Mouse (Mus musculus) megakaryocyte, embryonic 14.5 days (primary cell): ENCODE data around the gene Ccdc63. TPM values are rescaled to one million over a fixed set of nuclear protein-coding genes. Genes with fewer than 3 reads are reported as not detected.
"Not testable (repeated sequence)": the region's sequence is repeated elsewhere in the genome, so short reads cannot be mapped to it uniquely, and the experiment has no call there.

Experiments
- H3K27me3 ChIP-seq: replicated peaks from 2 replicates; pipeline ENCODE3; 2012; ENCODE audit warnings: inconsistent platforms
- H3K36me3 ChIP-seq: replicated peaks from 2 replicates; pipeline ENCODE3; 2012; ENCODE audit warnings: low read length, inconsistent platforms, mixed read lengths
- H3K4me1 ChIP-seq: 2 replicates; pipeline ENCODE4 v1.6.1; 2012; ENCODE audit warnings: inconsistent platforms
- H3K4me3 ChIP-seq: replicated peaks from 2 replicates; pipeline ENCODE3; 2012; ENCODE audit warnings: moderate library complexity, mild to moderate bottlenecking, inconsistent platforms
- H3K9me3 ChIP-seq: 2 replicates; pipeline ENCODE4 v1.6.1; 2012; ENCODE audit warnings: inconsistent platforms
- FLI1 ChIP-seq: IDR thresholded peaks from 2 replicates; pipeline ENCODE4 v1.6.1; 2012; ENCODE audit warnings: low read length, inconsistent platforms, mixed read lengths
- GATA1 ChIP-seq: IDR thresholded peaks from 3 replicates; pipeline ENCODE4 v1.6.1; 2012; ENCODE audit warnings: mixed read lengths, low read length, inconsistent platforms, borderline replicate concordance
- polyA plus RNA-seq: library from polyadenylated mRNA; stranded (reverse); fragments of >175 nt; gene quantifications from 2 replicates; pipeline ENCODE4 v1.2.3, GENCODE M21; 2012; ENCODE audit warnings: low replicate concordance; ENCODE audit not compliant: insufficient read depth

Ccdc63 gene
- not detected in 2 replicates for polyA plus RNA-seq

DNA sequence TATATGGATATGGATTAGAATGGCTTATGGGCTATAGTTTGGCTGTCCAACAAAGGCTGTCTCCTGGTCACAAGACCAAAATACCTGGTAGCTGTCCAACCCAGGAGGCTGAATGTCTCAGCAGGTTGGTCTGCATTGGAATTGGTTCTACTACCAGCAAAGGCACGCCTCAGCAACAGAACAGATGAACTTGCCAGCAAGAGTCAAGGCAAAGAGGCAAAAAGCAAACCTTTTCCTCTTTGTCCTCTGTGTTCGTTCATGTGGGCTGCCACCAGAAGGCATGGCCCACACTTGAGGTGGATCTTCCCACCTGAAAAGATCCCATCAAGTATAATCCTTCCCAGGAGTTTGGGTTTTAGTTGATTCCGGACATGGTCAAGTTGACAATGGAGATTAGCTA, at the start of gene Ccdc63:
Gene Ccdc63, minus strand, starts transcription at position 101 of the 400 bp plus-strand sequence.
- H3K27me3 ChIP-seq, result peaks cover 27% of the 10 kb centered on the region
- peaks cover 33% of the 10 kb centered on the region for H3K4me1 ChIP-seq
- TF ChIP-seq GATA1 (no peak), FLI1 (no peak)
- no peaks in the 10 kb centered on the region for H3K36me3 ChIP-seq
- no peaks in the 10 kb centered on the region for H3K9me3 ChIP-seq
- no peak within 1 kb of the TSS for H3K4me3 ChIP-seq

DNA sequence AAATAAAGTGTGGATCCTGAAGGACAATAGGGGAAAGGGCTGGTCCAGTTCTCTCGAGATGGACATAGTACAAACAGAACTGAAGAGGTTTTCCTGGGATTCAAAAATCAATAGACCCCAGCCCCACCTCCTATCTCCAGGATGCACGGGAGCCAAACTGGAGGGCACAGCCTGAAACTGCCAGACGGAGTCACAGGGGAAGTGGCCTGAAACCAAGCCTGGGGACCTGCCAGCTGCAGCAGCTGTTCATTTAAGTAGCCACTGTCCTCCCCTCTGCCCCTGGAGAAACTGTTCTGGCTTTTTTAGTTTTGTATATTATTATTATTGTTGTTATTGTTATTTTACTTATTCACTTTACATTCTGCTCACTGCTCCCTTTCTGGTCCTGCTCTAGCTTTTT, 48.5 kb upstream of the Ccdc63 start:
- no peak for TF ChIP-seq GATA1
- H3K9me3 ChIP-seq, result peaks cover 4% of the 10 kb centered on the region; the same call in 1 of the 2 replicates
- H3K27me3 ChIP-seq, result peaks cover 27% of the 10 kb centered on the region
- no peaks in the 10 kb centered on the region for H3K36me3 ChIP-seq
- H3K4me3 ChIP-seq, result no peak overlapping the region
- peaks cover 14% of the 10 kb centered on the region for H3K4me1 ChIP-seq

DNA sequence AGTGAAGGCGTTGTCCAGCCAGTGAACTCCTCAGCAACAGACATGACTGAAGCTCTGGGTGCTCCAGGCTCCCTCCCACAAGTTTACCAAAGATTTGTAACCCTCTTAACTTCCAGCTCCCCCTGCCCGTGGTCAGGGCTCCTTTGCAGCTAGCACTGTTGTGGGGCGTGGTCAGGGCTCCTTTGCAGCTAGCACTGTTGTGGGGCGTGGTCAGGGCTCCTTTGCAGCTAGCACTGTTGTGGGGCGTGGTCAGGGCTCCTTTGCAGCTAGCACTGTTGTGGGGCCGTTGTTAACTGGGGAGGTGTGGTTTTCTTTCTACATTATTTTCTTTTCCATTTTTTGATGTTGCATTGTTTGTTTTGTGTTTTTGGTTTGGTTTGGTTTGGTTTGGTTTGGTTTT, 44.2 kb upstream of the Ccdc63 start:
- H3K27me3 ChIP-seq, result peaks cover 18% of the 10 kb centered on the region
- H3K36me3 ChIP-seq, H3K9me3 ChIP-seq, H3K4me3 ChIP-seq: not testable (repeated sequence)
- peaks cover 20% of the 10 kb centered on the region for H3K4me1 ChIP-seq

DNA sequence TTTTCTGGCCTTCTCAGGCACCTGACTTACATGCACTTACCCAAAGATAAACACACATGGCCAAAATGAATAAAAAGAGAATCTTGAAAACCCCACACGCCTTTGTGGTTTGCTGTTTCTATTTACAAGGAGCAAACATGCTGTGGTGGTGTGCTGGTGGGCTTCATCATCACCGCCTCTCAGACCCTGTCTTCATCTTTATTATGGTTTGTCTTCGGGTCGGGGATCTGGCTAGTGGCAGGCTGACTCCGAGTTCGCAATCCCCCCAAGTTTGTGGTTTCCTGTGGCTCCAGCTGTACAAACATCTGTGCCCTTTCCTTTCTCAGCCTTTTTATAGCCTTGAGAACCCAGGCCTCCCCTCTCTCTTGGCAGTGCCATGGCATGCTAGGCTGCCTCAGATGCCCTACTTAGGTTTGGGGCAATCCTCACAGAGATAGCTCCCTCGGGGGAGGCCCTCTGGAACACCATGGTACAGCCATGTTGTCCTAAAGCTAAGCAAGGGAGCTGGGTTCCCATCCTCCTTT, 43.7 kb upstream of the Ccdc63 start:
- peaks cover 4% of the 10 kb centered on the region; the same call in 1 of the 2 replicates for H3K9me3 ChIP-seq
- H3K4me1 ChIP-seq, result peaks cover 25% of the 10 kb centered on the region
- H3K4me3 ChIP-seq, result peak overlapping the region; percentile 67
- TF ChIP-seq FLI1 (no peak), GATA1 (no peak)
- no peaks in the 10 kb centered on the region for H3K36me3 ChIP-seq
- H3K27me3 ChIP-seq, result peaks cover 17% of the 10 kb centered on the region

DNA sequence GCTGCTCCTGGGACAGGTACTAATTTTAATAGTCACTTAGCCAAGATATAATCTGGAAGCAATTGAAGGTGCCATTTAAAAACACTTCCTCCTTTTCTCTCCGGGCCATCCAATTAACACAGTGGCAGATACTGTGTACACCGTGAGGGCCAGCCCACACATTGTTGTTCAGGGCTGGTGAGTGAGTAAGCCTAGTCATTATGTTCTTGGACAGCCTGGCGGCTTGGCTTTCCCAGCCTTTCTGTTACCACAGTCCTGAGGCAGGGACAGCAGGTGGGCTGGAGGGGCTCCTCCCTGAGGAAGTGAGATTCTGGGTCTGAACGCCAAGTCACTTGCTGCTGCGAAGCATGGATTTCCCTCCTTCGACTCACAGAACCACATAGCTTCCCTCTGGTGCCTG, 39.0 kb upstream of the Ccdc63 start:
- Histone ChIP-seq H3K4me1 (peaks cover 30% of the 10 kb centered on the region), H3K4me3 (peak overlapping the region; percentile 1), H3K9me3 (no peaks in the 10 kb centered on the region), H3K36me3 (peaks cover 18% of the 10 kb centered on the region), H3K27me3 (peaks cover 2% of the 10 kb centered on the region)
- TF ChIP-seq FLI1 (no peak), GATA1 (no peak)

DNA sequence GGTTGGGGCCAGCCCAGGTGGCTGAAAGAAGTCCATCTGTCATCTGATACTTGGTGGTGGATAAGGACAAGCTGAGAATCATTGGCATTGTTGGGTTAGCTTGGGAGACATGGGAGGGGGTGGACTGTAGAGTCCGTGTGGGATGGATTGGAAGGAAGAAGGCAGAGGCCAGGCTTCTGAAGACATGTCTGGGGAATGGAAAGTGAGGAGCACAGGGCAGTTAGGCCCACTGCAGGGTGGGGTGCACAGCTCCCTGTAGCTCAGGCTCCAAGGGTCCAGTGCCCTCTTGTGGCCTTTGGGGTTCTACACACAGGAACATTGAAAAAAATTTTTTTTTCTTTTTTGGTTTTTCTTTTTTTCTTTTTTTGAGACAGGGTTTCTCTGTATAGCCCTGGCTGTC, 35.8 kb upstream of the Ccdc63 start:
- Histone ChIP-seq H3K9me3 (no peaks in the 10 kb centered on the region), H3K4me1 (peaks cover 20% of the 10 kb centered on the region), H3K36me3 (peaks cover 44% of the 10 kb centered on the region), H3K27me3 (no peaks in the 10 kb centered on the region), H3K4me3 (no peak overlapping the region)
- TF ChIP-seq GATA1 (no peak), FLI1 (no peak)

DNA sequence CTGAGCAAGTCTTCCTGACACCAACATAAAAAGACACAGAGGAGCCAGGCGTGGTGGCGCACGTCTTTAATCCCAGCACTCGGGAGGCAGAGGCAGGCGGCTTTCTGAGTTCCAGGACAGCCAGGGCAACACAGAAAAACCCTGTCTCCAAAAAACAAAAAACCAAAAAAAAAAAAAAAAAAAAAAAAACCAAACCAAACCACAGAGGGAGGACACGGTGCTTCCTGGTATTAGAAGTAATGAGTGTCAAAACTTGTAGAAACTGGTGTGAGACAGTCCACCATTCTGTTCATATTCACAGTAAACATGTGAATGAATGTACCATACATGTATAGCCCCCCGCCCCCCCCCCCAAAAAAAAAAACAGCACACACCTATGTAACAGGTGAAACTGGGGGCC, 35.3 kb upstream of the Ccdc63 start:
- H3K9me3 ChIP-seq, result no peaks in the 10 kb centered on the region
- no peak for TF ChIP-seq GATA1
- TF ChIP-seq FLI1, result no peak
- H3K4me1 ChIP-seq, result peaks cover 20% of the 10 kb centered on the region
- no peak overlapping the region for H3K4me3 ChIP-seq
- H3K36me3 ChIP-seq, result peaks cover 48% of the 10 kb centered on the region
- H3K27me3 ChIP-seq, result no peaks in the 10 kb centered on the region

DNA sequence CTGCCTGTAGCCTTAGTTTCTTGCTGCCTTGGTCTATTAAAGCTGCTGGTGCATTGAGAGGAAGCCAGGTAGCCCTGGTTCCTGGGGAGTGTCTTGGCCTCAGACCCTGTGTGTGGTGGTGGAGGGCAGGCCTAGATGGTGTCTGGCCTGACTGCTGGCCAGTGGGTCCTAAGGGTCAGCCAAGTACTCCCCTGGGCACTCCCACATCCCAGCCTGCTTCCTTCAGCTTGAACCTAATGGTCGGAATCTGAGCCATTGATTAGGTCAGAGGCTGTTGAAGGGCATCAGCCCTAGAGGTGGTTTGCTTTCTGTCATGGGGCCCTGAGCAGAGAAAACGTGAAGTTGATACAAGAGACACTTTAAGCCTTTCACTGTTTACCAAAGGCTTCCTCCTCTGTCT, 34.8 kb upstream of the Ccdc63 start:
- Histone ChIP-seq H3K27me3 (no peaks in the 10 kb centered on the region), H3K4me3 (no peak overlapping the region), H3K9me3 (no peaks in the 10 kb centered on the region), H3K36me3 (peaks cover 54% of the 10 kb centered on the region), H3K4me1 (peaks cover 20% of the 10 kb centered on the region)
- no peak for TF ChIP-seq FLI1
- TF ChIP-seq GATA1, result no peak

DNA sequence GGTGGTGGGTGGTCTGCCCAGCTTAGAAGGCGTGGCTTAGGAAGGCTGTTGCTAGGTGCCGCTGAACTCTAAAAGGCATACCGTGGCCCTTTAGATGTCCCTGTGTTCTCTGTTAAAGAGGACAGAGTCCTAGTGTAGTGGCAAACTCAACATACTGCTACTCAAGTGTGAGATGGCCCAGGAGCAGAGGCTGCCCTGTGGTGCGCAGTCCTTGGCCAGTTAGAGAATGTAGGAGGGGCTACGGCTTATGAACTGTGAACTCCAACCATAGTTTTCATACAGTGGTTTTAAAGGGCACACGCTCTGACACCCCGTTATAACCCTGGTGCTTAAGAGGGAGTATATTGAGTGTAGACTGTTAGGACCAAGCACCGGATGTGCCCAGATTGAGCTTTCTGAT, 30.4 kb upstream of the Ccdc63 start:
- TF ChIP-seq FLI1 (no peak), GATA1 (no peak)
- no peaks in the 10 kb centered on the region for H3K9me3 ChIP-seq
- peaks cover 30% of the 10 kb centered on the region for H3K4me1 ChIP-seq
- H3K36me3 ChIP-seq, result peaks cover 87% of the 10 kb centered on the region
- H3K4me3 ChIP-seq, result no peak overlapping the region
- no peaks in the 10 kb centered on the region for H3K27me3 ChIP-seq

DNA sequence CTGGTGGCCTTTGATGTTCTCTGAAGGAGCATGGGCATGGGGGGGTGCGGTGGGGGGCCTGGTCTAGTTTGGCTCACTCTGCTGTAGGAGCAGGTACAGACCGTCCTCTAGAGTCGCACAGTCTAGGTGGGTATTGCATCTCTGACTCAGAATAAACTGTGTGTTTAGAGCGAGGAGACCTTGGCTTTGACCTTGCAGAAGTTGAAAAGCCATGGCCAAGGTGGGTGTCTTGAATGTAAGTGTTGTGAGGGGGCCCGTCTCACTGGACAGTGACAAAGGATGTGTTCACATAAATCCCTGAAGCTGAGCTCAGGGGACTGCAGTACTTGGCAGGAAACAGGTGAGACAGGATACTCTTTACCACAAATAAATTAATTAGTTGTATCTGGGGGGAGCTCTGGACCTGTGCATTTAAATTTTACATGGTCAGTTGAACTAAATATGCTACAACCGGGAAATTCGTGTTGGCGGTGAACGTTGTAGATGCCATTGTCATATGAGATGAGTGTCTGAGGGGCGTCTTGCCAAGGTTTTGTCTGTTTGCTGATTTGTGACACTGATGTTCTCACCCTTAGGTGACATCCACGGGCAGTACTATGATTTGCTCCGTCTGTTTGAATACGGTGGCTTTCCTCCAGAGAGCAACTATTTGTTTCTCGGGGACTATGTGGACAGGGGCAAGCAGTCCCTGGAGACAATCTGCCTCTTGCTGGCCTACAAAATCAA, 27.9 kb upstream of the Ccdc63 start:
- TF ChIP-seq GATA1 (no peak), FLI1 (no peak)
- Histone ChIP-seq H3K4me3 (no peak overlapping the region), H3K9me3 (no peaks in the 10 kb centered on the region), H3K27me3 (no peaks in the 10 kb centered on the region), H3K4me1 (peaks cover 49% of the 10 kb centered on the region), H3K36me3 (peaks cover 99% of the 10 kb centered on the region)

DNA sequence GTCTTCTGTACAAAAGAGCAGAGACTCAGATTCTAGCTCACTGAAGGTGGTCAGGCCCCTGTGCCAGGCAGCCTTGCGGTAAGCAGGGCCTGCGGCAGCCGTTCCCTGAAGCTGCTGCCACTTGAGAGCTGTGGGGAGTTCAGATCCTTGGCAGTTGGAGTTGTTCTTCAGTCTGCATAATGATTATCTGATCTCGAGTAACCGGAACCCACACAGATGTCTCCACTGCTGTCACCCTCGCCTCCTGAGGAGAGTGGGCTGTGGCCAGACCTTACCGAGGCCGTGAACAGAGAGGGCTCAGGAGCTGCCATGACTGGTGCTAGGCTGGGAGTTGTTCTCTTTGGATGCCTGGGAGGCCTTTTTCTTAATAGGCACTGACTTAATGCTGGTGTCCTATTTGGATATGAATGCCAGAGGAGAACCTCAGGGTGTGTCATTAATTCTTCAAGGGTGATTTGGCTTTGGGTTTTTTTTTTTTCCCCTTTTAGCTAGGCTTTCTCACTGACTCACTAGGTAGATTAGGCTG, 26.1 kb upstream of the Ccdc63 start:
- Histone ChIP-seq H3K4me1 (peaks cover 67% of the 10 kb centered on the region), H3K4me3 (no peak overlapping the region), H3K27me3 (no peaks in the 10 kb centered on the region), H3K9me3 (no peaks in the 10 kb centered on the region), H3K36me3 (peaks cover 97% of the 10 kb centered on the region)
- TF ChIP-seq GATA1, result no peak
- TF ChIP-seq FLI1, result no peak
